Mouse (Mus musculus) G1E (cell line): ENCODE measurements at regions not wholly inside any gene's neighbourhood (a gene's known extent, or its start where the extent isn't known, plus 50 kb on each side); places are given as distances from the start of the nearest gene placed in this dataset.

Source experiments
- CTCF ChIP-seq: IDR thresholded peaks from 2 replicates; pipeline ENCODE4 v1.5.1; 2012; ENCODE audit warnings: low read depth, low read length, inconsistent platforms, mixed read lengths
- GATA1 ChIP-seq: IDR thresholded peaks from 2 replicates; pipeline ENCODE4 v1.6.1; 2012; ENCODE audit warnings: borderline replicate concordance, low read length, inconsistent platforms, mixed read lengths
- GATA2 ChIP-seq: IDR thresholded peaks from 2 replicates; pipeline ENCODE4 v1.6.1; 2012; ENCODE audit warnings: low read depth, low read length, inconsistent platforms, borderline replicate concordance
- POLR2AphosphoS5 ChIP-seq: IDR thresholded peaks from 2 replicates; pipeline ENCODE4 v1.6.1; 2012; ENCODE audit warnings: low read depth, low read length, inconsistent platforms; ENCODE audit not compliant: insufficient replicate concordance
- TAL1 ChIP-seq: conservative IDR thresholded peaks from 2 replicates; pipeline ENCODE4 v1.6.1; 2012; ENCODE audit warnings: low read depth, low read length, inconsistent platforms, mixed read lengths

DNA sequence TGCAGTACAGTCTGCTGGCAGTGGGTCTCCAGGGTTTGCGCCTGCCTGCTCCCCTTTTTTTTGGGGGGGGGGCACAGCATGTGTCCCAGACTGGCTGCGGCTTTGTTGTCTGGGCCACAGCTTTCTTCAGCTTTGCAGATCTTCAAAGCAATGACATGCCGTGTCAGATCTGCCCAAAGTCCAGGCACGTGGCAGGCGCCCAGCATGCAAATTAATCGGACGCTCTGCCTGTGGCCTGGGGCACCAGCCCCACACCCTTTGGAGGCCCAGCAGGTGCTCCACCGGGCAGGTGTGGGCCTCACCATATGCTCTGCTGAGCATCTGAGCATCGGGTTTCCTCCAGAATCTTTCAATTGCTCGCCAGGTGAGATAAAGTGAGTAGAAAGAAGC is 72.3 kb downstream of the Gadd45g start:
- TF ChIP-seq CTCF (no peak), GATA1 (no peak), POLR2AphosphoS5 (no peak), GATA2 (no peak), TAL1 (no peak)
